Mouse (Mus musculus) bone marrow macrophage, adult 2 months (primary cell): Measurements from ENCODE around the gene Fcgbp.

Experiments used
- CTCF ChIP-seq: IDR thresholded peaks from 2 replicates; pipeline ENCODE4 v1.5.1; 2012; ENCODE audit warnings: low read depth, mild to moderate bottlenecking, low read length, moderate library complexity
- POLR2A ChIP-seq: IDR thresholded peaks from 2 replicates; pipeline ENCODE4 v1.6.1; 2012; ENCODE audit warnings: mild to moderate bottlenecking, low read depth, low read length, borderline replicate concordance

GRCm38 (mm10) chr7:28169489-28170422 is 98.7 kb downstream of the Fcgbp start, which contains the start of gene Fbl:
- TF ChIP-seq CTCF (no peak), POLR2A (no peak)
